Mouse (Mus musculus) spleen, adult 2 months (tissue): ENCODE data around the gene Pitx1.

ENCODE experiments used
- CTCF ChIP-seq: fragments of 200-500 bp; IDR thresholded peaks from 2 replicates; pipeline ENCODE4 v1.5.1; 2011; ENCODE audit warnings: mild to moderate bottlenecking, inconsistent platforms; ENCODE audit not compliant: insufficient read depth, insufficient read length, insufficient replicate concordance; ENCODE audit errors: extremely low read depth
- POLR2A ChIP-seq: fragments of 200-500 bp; IDR thresholded peaks from 2 replicates; pipeline ENCODE4 v1.6.1; 2011; ENCODE audit warnings: low read depth, low read length, inconsistent platforms

GRCm38 (mm10) chr13:55847805-55848204 is 11.8 kb upstream of the Pitx1 start:
- TF ChIP-seq POLR2A (no peak), CTCF (no peak)
